Mouse (Mus musculus) urinary bladder, postnatal 36 days (tissue): ENCODE results near the gene Rasgrf1.
"Not testable (repeated sequence)": the region's sequence is repeated elsewhere in the genome, so short reads cannot be mapped to it uniquely, and the experiment has no call there.

Source experiments
- DNase-seq, 2 experiments: peaks; one replicate each; pipeline ENCODE4 v3.0.0; 2022; ENCODE audit warnings: low spot score in 2 of 2, mixed read lengths in 1 of 2

Rasgrf1 gene

GRCm38 (mm10) chr9:90035794-90036193 is 126.1 kb downstream of the Rasgrf1 start:
- no peak for DNase-seq

DNA sequence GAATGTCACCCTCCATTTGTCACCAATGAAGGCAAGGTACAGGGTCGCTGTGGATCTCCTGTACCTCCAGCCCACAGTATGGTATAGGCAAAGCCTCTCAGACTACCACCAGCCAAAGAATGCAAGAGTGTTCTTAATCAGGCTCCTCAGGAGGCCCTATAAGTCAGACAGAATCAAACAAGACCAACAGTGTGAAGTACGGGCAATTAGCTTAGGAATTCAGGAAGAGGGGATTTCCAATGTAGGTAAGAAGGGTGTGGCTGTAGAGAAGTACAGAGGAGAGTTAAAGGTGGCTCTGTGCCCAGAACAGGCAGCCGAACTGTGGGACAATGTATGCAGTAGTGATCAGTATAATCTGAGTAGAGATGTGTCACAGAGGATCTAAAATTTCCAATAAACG is 126.6 kb downstream of the Rasgrf1 start:
- DNase-seq: no peak

GRCm38 (mm10) chr9:90038535-90038934 is 128.8 kb downstream of the Rasgrf1 start:
- DNase-seq: no peak

GRCm38 (mm10) chr9:90040916-90041315 is 131.2 kb downstream of the Rasgrf1 start:
- DNase-seq: no peak

GRCm38 (mm10) chr9:90041556-90041955 is 131.8 kb downstream of the Rasgrf1 start:
- no peak for DNase-seq

DNA sequence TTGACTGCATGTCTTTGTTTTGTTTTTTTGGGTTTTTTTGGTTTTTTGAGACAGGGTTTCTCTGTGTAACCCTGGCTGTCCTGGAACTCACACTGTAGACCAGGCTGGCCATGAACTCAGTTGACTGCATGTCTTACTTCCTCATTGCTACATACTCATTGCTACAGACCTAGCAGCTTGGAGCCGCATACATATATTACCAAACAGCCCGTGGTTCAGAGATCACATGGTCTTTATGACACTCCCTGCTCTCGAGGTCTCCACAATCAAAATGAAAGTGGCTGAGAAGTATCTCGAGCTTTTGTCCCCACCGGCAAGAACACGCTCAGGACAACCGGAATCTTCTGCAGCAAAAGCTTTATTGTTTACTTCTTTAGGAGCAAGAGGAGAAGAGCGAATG is 133.2 kb downstream of the Rasgrf1 start:
- not testable (repeated sequence) for DNase-seq

DNA sequence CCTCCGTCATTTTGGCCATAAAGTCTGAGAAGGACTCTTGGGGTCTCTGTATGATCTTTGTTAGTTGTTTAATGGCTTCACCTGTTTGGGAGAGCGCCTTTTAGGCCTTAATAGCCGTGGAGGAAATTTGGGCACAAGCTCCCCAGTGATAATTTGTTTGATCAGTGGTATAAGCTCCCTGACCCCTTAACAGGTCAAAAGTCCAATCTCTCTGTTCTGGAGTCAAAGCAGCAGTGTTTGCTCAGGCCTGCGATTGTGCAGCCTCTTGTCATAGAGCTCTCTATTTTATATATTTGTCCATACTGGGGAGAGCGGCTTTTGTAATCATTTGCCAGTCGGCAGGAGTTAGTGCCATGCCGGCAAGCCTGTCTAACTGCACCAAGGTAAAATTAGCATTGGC is 135.5 kb downstream of the Rasgrf1 start:
- no peak for DNase-seq

DNA sequence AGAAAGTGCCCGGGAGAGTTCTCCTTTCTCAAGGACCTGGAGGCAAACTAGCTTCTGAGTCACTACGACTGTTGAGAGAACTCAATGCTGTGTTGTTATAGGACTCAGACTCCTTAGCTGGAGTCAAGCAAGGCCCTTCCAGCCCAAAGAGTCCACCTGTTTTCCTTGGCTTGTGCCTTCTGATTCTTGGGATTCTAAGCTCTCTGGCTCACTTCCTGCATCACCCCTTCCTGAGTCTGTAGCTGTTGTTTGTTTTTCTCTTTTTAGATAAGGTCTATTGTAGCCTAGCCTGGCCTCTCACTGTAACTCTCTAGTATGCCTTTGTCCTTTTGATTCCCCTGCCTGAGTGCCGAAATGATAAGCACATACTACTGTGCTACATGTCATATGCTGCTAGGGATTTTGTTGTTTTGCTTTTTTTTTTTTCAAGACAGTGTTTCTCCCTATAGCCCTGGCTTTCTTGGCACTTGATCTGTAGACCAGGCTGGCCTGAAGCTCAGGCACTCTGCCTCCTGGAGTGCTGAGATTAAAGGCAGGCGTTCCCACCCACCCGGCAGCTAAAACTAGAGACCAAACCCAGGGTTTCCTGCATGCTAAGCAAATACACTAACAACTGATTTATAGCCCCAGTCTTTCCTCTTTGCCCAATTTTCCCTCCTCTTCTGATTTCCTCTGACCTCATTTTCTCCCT is 138.4 kb downstream of the Rasgrf1 start:
- no peak for DNase-seq

DNA sequence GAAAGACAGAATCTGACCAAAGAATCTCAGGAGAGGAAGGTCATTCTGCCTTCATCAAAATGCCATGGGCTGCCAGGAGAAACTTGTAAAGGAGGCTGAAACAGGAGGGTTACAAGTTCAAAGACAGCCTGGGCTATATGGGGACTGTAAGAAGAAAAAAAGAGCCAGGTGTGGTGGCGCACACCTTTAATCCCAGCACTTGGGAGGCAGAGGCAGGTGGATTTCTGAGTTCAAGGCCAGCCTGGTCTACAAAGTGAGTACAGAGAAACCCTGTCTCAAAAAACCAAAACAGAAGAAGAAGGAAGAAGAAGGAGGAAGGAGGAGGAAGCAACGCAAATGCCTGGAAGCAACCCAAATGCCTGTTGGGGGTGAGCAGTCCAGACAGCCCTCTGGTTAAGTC is 144.1 kb downstream of the Rasgrf1 start, which contains the start of gene Ctsh:
Gene Ctsh (plus strand): TSS at position 301 of the 400 bp plus-strand sequence.
- DNase-seq: no peak

DNA sequence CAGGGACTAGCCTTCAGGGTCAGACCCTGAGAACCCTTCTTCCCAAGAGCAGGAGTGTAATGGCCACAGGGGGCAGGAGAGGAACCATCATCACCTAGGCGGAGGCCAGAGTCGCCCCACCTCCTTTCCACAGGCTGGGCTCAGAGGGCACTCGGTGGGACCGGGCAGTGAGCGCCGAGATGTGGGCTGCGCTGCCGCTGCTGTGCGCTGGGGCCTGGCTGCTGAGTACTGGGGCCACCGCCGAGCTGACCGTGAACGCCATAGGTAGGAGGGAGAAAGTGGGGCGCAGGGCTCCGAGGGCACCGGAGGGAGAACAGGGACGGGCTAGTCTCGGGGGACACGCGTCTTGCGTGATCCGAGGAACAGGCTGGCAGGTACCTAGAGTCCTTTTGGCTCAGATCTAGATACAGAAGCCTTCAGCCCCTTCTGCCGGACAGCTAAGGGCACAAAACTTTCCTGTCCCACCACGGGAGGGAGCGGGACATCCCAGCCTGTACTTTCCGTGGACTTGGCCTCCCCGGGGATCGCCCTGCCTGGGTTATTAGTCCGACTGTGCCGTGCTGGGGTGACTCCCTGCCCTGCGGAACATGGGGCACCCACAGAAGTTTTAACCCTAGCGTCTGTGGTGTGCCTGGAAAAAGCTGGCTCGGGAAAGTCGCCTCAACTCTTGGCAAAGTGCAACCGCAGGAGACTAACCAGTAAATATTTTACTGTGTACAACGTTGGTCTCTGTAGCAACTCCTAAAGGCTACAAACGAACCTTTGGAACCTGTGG is 144.8 kb downstream of the Rasgrf1 start:
- DNase-seq: peak; percentile 68

- no peak for DNase-seq
Observed at GRCm38 (mm10) chr9:90055409-90055808, 145.7 kb downstream of the Rasgrf1 start.

DNA sequence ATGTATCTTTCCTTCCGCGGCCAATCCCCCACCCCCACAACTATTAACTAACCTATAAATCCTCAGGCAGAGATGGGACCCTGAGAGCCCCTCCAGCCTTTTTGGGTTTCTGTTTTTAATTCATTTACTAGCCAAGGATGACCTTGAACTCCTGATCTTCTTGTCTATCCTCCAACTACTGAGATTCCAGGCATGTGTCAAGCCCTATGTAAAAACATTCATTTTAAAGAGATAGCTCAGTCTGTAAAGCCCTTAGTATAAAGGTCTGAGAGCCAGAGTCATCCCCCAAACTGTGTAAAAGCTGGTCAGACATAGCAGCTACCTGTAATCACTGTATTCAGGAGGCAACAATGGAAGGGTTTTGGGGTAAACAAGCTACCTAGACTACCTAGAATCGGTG is 146.2 kb downstream of the Rasgrf1 start:
- no peak for DNase-seq

DNA sequence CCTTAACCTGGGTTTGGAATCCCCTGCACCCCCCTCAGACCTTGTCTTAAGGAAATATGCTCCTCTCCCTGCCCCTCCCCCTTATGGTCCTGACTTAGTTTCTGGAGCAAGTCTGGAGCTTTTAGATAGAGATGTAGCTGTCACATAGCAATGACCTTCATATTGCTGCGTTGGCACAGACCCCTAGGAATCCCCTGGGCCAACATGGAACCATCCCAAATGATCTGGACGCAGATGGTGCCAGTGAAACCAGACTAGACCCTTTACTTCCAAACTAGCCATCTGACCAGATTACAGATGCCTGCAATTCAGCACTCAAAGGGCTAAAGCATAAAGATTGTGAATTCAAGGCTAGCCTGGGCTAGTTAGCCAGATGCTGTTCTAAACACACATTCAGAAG is 147.0 kb downstream of the Rasgrf1 start:
- DNase-seq: no peak

DNA sequence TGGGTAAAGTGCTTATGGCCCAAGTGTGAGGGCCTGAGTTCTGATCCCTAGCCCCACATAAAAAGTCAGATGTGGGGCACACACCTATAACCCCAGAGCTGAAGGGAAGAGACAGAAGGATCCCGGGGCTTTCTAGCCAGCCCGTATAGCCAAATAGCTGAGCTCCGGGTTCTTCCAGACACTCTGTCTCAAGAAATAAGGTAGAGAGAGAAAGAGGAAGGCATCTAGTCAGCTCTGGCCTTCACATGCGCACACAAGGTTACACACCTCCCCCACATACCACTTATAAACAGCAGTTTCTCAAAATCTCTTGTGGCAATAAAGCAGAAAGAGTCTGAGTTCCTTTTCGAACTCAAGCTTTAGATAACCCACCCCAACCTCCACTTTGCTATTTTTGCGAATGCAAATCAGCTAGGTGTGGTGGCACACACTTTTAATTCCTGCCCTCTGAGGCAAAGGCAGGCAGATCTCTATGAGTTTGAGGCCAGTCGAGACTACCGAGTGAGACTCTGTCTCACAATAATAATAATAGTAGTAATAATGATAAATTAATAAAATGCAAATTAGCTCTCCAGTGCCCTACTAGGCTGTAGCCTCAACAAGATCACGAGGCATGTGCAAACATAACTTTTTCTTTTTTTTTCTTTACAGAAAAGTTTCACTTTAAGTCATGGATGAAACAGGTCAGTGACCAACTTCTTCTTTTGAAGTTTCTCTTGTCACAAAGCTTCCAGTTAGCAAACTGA is 150.3 kb downstream of the Rasgrf1 start:
- DNase-seq: no peak

GRCm38 (mm10) chr9:90060574-90060875 is 150.8 kb downstream of the Rasgrf1 start:
- no peak for DNase-seq

DNA sequence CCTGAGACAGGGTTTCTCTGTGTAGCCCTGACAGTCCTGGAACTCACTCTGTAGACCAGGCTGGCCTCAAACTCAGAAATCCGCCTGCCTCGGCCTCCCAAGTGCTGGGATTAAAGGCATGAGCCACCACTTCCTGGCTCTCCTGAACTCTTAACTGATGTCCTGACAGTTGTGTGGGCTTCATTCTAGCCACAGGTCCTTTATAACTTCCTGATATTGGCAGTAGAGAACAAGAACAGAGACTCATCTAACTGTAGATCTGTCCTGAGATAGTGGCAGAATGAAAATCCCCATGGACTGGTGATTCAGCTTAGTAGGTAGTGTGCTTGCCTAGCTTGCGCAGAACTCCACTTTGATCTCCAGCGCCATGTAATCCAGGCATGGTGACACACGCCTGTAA is 151.2 kb downstream of the Rasgrf1 start:
- not testable (repeated sequence) for DNase-seq

DNA sequence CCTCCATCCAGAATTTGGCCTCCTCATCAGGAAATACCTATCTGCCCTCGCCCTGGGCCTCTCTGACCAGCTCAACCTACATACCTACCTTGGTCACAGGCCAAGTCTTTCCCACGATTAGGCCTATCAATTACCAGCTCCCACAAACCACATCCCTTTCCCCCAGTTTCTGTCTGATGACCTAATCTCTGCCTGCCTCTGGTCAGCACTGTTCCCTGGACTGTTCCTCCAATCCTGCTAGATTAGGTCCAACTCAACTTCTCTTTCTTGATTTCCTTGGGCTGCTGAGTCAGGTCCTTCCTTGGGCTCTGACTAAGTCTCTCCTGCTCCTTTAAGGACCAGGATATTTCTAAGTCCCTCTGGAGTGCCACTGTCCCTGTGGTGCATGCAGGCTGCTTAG is 157.6 kb downstream of the Rasgrf1 start:
- no peak for DNase-seq

GRCm38 (mm10) chr9:90068786-90069185 is 159.1 kb downstream of the Rasgrf1 start:
- DNase-seq: peak; percentile 31 to 65

GRCm38 (mm10) chr9:90069485-90069884 is 159.8 kb downstream of the Rasgrf1 start:
- peak; percentile 62 to 64 for DNase-seq

DNA sequence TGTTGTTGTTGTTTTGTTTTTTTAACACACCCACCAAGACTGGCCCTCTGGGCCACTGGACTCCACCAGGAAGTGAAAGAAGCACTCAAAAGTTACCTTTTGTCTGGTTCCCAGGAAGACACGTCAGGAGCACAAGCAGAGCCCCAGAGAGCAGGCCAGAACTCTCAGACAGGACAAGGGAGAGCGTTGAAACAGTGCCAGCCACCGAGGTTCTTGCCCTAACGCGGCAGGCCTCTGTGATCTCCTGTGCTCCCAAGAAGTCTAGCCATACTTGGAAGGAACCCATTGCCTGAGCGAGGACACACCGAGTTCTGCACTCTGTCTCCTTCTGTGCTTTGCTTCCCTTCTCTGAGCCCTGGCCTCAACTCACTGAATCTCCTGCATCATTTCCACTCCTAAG is 160.5 kb downstream of the Rasgrf1 start:
- peak in 1 of 2 experiments; percentile 37 for DNase-seq

DNA sequence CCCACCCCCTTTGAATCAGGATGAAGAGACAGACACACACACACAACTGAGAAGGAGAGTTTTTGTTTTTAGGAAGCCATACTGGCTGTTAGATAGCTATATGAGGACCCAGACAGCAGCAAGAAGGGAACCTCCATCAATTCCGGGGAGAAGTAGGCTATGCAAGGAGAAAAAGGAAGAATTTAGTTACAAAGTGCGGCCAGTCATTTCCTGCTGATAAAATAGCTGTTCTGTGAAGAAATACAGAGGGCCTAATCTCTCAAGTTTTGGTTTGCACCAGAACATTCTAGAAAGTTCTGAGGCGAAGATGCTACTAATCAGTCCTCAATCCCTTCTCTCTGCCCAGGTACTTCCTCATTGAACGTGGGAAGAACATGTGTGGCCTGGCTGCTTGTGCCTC is 165.6 kb downstream of the Rasgrf1 start:
- no peak for DNase-seq

GRCm38 (mm10) chr9:90076131-90076530 is 166.4 kb downstream of the Rasgrf1 start:
- no peak for DNase-seq
